Mouse (Mus musculus): Measurements from ENCODE around the gene Wdr78.

Wdr78 gene

GRCm38 (mm10) chr4:103048046-103048445, 66.3 kb downstream of the Wdr78 start:
- DNase-seq: no peak

DNA sequence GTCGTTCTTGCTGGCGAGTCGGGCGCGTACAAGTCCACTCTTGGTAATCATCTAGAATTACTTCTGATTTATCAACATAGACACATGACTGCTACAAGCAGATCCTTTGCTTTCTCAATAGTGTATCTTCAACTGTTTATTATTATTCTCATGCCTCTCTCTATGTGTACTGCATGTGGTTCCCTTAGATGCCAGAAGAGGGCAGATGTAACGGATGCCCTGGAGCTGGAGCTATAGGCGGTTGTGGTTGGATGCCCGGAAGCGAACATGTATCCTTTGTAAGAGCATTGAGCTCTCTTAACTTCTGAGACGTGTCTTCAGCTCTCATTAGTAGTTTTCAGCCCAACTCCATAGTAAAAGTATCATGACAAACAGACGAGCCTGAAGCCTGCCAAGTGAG, 71.4 kb downstream of the Wdr78 start:
- DNase-seq: no peak

DNA sequence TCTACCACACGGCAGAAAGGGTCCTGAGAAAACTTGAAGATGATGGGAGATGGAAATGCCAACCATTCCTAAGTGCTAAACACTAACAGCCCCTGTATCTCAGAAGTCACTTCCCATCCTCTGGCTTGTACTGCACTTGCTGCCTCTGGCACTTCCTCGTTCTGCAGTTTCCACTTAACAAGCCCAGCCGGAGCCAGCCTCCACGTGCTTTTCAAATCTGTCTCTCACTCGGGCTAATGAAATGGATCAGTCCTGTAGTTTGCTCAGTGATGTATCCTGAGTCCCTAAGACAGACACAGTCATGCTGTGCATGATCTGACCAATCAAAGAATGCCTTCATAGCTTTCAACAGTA, 74.5 kb downstream of the Wdr78 start:
- no peak for DNase-seq

DNA sequence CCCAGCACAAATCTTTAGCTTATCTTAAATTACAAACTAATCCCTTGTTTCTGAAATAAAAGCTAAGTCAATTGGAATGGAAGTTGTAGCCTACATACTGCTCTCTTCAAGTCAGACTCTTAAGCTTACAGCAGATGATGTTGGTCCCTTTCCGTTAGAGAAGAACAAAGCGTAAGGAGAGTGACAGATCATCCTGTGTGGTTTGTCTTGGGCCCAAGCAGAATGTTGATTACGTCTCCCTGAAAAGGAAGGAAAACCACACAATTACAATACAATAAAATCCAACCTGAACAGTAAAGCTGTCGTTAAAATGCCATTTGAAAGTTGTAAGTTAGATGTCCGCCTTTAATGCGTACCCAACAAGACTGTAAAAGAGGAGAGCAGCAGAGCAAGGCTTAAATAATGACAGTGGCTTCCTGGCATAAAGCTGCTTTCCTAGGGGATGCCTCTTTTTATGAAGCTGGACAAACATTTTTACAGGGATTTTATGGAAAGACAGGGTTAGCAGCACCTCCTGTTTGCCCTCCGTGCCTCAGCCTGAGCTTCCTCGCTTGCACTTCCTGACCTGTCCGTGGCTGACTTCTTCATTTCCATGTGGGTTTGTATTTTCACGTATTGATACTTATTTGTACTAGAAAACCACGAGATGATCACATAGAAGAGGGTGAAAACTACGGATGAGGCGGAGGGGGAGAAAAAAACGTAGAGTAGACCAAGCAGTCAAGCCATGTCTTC, 75.1 kb downstream of the Wdr78 start:
- DNase-seq: no peak

DNA sequence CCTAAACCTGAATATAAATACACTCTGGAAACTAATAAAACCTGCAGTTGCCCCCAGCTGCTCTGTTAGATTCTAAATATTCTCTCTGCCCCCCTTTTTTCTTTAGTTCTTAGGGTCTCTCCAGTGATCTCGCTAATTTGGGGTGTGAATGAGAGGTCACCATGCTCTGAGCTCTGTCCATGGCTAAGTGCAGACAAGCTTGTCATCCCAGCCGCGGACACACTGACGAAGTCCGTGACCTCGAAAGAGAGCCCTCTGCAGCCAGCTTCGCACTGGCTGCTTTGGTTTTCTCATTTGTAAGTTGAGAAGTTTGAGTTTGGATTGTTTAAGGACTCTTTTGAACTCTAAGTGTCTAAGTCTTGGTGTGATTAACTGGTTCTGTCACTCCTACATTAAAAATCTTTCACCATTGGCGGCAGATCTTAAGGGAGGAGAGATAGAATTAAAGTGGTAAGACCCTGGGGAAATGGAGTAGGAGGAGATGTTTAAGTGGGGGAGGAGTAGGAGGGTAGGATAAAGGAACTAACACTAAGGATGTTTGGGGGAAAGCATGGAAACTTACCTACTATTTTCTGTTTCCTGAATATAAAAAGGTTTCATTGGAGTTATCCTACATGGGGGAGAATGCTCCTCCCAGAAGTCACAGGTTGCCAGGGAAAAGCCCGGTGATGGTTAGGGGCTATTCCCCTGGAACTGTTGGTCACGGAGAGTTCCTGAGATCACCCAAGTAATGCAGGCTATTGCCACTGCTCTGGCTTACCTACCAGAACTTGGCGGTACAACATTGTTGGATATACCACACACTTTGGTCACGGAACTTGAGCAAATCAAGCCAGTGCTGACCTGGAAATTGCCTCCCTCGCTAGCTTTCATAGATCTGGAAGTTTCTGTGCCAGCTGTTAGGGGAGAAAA, 85.9 kb downstream of the Wdr78 start:
- DNase-seq: no peak

- DNase-seq: no peak
Measured at GRCm38 (mm10) chr4:103027745-103028144, 86.6 kb downstream of the Wdr78 start.

DNA sequence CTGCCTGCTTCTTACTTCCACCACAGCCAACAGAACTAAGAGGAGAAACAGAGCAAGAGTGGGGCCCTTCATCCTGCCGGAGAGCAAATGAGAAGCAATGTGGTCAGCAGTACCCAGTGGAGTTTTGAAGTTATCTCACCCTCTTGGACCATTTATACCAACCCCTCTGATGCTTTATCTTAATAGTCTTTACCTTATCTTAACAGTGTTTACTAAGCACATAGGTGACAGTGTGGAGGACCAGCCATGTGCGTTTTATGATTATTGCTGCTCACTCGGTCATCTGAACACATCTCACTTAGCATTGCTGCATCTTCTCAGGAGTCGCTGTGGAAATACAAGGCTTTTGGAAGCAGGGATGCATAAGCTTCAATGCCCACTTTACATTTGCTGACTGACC, 87.7 kb downstream of the Wdr78 start, which contains the start of gene Insl5:
Insl5 (minus strand) TSS at position 222 of the 400 bp plus-strand sequence.
- DNase-seq: no peak

- no peak for DNase-seq
Measured at GRCm38 (mm10) chr4:103013490-103013889, 100.9 kb downstream of the Wdr78 start.

GRCm38 (mm10) chr4:103011823-103012222, 102.5 kb downstream of the Wdr78 start:
- DNase-seq: no peak

DNA sequence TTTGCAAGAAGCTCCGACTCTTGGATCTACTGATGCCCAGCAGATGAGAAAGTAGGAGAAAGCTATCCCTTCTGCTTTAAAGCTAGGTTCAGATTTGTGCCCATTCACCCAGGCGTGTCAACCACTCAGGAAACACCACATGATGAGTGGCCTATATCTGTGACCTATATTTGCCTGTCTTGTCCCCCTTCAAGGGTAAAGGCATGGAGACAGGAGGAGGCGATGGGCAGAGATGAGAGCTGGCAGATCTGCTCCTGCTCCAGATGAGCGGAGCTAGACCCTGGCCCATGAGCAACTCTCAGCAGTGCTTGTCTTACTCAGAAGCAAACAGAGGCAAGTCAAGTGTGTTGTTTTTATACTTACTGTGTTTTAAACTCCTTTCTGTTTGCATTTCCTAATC, 103.6 kb downstream of the Wdr78 start:
- no peak for DNase-seq

DNA sequence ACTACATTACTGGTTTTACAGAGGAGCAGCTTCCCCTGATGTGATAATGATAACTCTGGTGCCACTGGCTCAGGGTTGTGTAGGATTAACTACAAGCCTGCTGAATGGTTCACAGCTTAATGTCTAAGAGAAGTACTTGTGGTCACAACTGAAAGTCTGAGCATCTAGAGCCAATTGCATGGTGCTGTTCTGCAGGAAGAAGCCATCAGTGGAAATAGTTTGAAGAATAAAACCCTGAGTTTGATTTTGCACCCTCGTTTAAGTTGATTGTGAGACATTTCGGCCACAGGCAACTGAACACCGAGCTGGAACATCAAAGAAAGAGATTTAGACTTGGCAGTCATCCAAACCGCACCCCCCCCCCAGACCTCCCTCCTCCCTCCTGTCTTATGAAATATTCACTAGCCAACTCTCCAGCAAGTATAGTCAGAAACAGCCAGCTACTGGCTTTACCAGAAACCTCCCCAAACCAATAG, 107.4 kb downstream of the Wdr78 start:
- no peak for DNase-seq

DNA sequence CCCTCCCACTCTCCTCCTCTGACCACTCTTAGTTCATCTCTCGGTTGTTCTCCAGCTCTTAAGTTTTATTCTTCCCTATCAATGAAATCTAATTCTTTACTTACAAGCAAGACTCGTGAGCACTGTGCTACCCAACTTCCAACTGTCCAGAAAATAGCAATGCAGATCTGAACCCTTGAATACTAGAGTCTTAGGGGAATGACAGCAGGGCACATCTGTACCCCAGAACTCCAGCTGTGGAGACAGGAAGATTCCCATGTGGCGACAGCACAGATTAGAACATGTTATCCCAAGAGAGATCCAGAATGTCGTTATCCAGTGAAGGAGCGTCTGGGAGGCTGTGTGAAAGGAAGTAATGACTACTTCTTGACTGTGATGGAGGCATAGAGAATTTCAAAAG, 108.1 kb downstream of the Wdr78 start:
- DNase-seq: no peak

DNA sequence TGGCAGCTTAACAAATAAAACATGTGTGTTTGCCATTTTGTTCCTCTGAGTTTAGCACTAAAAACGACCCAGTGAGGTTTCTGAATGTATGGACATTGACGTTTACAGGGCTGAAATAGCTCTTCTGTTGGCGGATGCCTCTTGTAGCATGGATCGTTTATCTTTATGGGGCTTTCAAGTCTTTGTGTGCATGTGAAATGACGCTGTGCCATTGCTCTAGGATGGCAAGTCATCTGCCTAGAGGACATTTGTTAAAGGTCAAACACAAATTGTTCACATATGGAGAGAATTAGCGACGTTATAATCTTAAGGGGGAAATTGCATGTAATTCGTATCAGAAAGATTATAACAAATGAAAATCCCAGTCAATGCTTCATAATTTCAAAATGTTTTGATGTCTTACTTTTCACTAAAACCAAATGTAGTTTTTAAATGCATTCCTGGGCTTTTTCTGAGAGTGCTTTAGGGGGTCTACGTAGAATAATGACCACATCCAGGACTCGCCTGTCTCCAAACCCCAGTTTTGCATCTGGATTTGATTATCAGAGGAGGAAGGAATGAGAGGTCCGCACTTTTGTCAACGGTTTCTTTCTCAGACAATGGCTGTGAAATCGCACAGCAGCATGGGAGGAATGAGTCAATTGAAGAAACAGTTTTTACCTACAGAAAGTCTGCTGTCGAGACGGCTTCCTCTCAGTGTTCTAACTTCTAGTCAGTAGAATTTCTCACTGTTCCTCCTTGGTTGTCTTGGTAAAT, 109.0 kb downstream of the Wdr78 start:
- DNase-seq: no peak

DNA sequence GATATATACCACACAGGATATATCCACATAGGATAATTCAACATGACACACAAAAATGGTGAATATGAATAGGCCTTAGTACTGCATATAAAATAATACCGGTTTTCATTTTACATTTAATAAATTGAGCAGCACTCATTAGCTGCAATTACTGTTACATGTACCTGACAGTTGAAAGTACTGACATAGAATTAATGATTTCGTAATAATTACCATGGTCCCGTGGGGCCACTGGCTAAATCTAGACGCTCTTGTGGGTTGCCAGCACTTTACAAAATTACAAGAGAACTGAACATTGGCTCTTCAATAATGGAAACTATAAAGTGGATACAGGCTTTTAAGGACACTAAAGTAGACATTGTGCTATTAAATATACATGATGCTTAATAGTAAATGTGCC, 109.7 kb downstream of the Wdr78 start:
- no peak for DNase-seq

DNA sequence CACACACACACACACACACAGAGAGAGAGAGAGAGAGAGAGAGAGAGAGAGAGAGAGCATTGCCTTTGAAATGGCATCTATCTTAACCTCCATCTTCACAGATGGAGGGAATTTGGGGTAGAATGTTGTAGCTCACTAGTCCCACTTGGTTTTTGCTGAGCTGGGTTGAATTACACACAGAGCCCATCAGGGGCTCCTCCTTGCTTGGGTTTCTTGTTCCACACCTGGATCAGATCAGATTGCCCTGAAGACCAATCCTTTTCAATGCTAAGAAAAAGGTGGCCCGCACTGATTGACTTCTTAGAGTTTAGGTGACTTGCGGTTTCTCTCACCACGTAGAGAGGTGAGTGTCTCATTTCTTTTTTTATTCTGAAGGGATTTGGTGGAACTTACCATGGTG, 122.7 kb downstream of the Wdr78 start:
- DNase-seq: no peak

DNA sequence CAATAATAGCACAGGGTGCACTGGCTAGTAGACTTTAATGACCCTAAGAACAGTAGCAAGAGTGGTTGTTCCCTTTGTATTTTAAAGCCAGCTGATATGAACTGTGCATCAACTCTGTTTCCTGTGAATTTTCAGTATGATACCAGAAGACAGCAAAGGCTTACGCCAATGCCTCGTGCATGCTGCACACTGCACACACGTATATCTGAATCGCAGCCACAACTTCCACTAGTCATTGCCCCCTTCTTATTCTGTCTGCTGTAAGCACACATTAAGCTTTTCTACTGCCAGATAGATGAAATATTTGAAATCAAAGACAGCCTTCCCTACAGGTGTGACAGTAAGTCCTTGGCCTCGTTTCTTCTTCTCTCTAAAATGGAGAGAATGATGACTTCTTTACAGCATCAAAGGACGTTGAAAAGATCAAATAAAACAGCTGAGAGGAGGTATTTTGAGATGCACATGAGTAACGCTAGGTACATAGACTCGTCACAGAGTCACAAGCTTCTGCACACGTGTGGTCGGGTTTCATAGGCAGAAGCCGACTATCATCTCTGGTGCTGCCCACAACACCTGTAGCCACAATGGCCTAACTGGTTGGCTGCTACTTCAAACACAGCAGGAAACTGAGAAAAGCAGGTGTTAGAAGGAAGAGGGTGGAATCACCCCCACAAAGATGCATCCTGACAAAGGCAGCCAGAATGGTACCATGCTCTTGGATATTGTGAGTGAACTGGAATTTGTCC, 123.6 kb downstream of the Wdr78 start:
- no peak for DNase-seq

GRCm38 (mm10) chr4:102990016-102990415, 124.3 kb downstream of the Wdr78 start:
- no peak for DNase-seq

- no peak for DNase-seq
Measured at GRCm38 (mm10) chr4:102989391-102989790, 125.0 kb downstream of the Wdr78 start.

- DNase-seq: no peak
Measured at GRCm38 (mm10) chr4:102988526-102988925, 125.8 kb downstream of the Wdr78 start.

Measured in lung, postnatal 14 days (tissue).